Mouse (Mus musculus) forebrain, postnatal 0 days (tissue): ENCODE data around the gene Dhrs13. TPM values are rescaled to one million over a fixed set of nuclear protein-coding genes. Genes with fewer than 3 reads are reported as not detected.
"Not testable (repeated sequence)": the region's sequence is repeated elsewhere in the genome, so short reads cannot be mapped to it uniquely, and the experiment has no call there.

Experiments
- ATAC-seq: fragments of 200-750 bp; cut with Nextera tagmentation; 2 replicates; pipeline ENCODE4 v1.8.0; 2017; ENCODE audit warnings: mild to moderate bottlenecking, moderate library complexity
- DNase-seq: peaks from one replicate; pipeline ENCODE4 v3.0.0-alpha.2; 2015
- H3K27ac ChIP-seq: fragments of 300-500 bp; sonication (generic); 2 replicates; pipeline ENCODE4 v1.5.1; 2014; ENCODE audit warnings: low read depth, mild to moderate bottlenecking, antibody characterized with exemption, low read length, moderate library complexity, mixed read lengths
- H3K27me3 ChIP-seq: fragments of 300-500 bp; sonication (generic); 2 replicates; pipeline ENCODE4 v1.6.1; 2014; ENCODE audit warnings: mild to moderate bottlenecking, low read length, mixed read lengths; ENCODE audit not compliant: insufficient read depth
- H3K36me3 ChIP-seq: fragments of 300-500 bp; sonication (generic); 2 replicates; pipeline ENCODE4 v1.6.1; 2014; ENCODE audit warnings: mild to moderate bottlenecking, moderate library complexity; ENCODE audit not compliant: insufficient read depth
- H3K4me1 ChIP-seq: fragments of 300-500 bp; sonication (generic); 2 replicates; pipeline ENCODE4 v1.6.1; 2014; ENCODE audit warnings: antibody characterized with exemption; ENCODE audit not compliant: insufficient read depth
- H3K4me2 ChIP-seq: fragments of 300-500 bp; sonication (generic); 2 replicates; pipeline ENCODE4 v1.6.1; 2014; ENCODE audit warnings: low read depth, mild to moderate bottlenecking, moderate library complexity
- H3K4me3 ChIP-seq: fragments of 300-500 bp; sonication (generic); 2 replicates; pipeline ENCODE4 v1.5.1; 2014; ENCODE audit warnings: low read depth, low read length, mixed read lengths
- H3K9ac ChIP-seq: fragments of 300-500 bp; sonication (generic); 2 replicates; pipeline ENCODE4 v1.6.1; 2014; ENCODE audit warnings: mild to moderate bottlenecking
- H3K9me3 ChIP-seq: fragments of 300-500 bp; sonication (generic); 2 replicates; pipeline ENCODE4 v1.6.1; 2016; ENCODE audit warnings: low read length
- CTCF ChIP-seq: sonication (generic); IDR thresholded peaks from 2 replicates; pipeline ENCODE4 v1.5.1; 2016; ENCODE audit warnings: antibody characterized with exemption, control low read depth, low read depth
- WGBS: fragments of 180-500 bp; shearing (Covaris S2); extraction: QIAGEN DNeasy Blood & Tissue Kit; methylation state at CpG from one replicate; pipeline ENCODE4 v1.1.7; 2014; 5-methylcytosine and 5-hydroxymethylcytosine counted together
- polyA plus RNA-seq: library from polyadenylated mRNA; unstranded; fragments of >200 nt; fragmentation: Nextera tagmentation; extraction: Ambion mirVana; gene quantifications from 2 replicates; pipeline ENCODE4 v1.2.1, GENCODE M21; 2015
- total RNA-seq: library from RNA; depleted of rRNA; stranded (reverse); fragments of >200 nt; gene quantifications from 2 replicates; pipeline ENCODE4 v1.2.3, GENCODE M21; 2014

Dhrs13 gene
- total and polyA plus RNA-seq, 2 experiments from 2014 or later = 48.4 TPM

- ATAC-seq, H3K27me3 ChIP-seq, DNase-seq, H3K36me3 ChIP-seq, H3K9me3 ChIP-seq, H3K4me2 ChIP-seq, H3K4me3 ChIP-seq, H3K27ac ChIP-seq, H3K9ac ChIP-seq, H3K4me1 ChIP-seq: not testable (repeated sequence)
- 0 out of 2 replicates have a peak, but pooled peaks have one; percentile 9 for TF ChIP-seq CTCF
- WGBS = 95% methylated on average over 4 of the region's 4 CpGs
Observed at GRCm38 (mm10) chr11:78042290-78042870, 10.3 kb downstream of the Dhrs13 start.

- Histone ChIP-seq H3K9me3 (no peaks in the 10 kb centered on the region), H3K4me3 (no peak overlapping the region), H3K4me1 (no peaks in the 10 kb centered on the region), H3K36me3 (peaks cover 2% of the 10 kb centered on the region; the same call in 1 of the 2 replicates), H3K4me2 (no peak overlapping the region), H3K27ac (no peak overlapping the region), H3K9ac (no peak overlapping the region), H3K27me3 (no peaks in the 10 kb centered on the region)
- TF ChIP-seq CTCF = no peak
- WGBS = 75% methylated on average over 5 of the region's 5 CpGs
- DNase-seq (peak; percentile 30), ATAC-seq (no peak)
Observed at GRCm38 (mm10) chr11:78044758-78045251, 12.7 kb downstream of the Dhrs13 start.

GRCm38 (mm10) chr11:78048637-78049036 is 16.6 kb downstream of the Dhrs13 start:
- H3K9ac ChIP-seq, H3K9me3 ChIP-seq, H3K27ac ChIP-seq, H3K4me3 ChIP-seq, H3K4me2 ChIP-seq, H3K4me1 ChIP-seq, DNase-seq, H3K27me3 ChIP-seq, ATAC-seq: not testable (repeated sequence)
- 85% methylated on average over 4 of the region's 4 CpGs for WGBS
- peaks cover 25% of the 10 kb centered on the region for H3K36me3 ChIP-seq

GRCm38 (mm10) chr11:78053078-78053477 is 21.0 kb downstream of the Dhrs13 start:
- no peaks in the 10 kb centered on the region for H3K27me3 ChIP-seq
- WGBS = 97% methylated on average over 8 of the region's 8 CpGs
- no peak overlapping the region for H3K4me2 ChIP-seq
- H3K27ac ChIP-seq = no peak overlapping the region
- no peak overlapping the region for H3K9ac ChIP-seq
- no peaks in the 10 kb centered on the region for H3K9me3 ChIP-seq
- no peak for TF ChIP-seq CTCF
- ATAC-seq (no peak), DNase-seq (no peak)
- H3K36me3 ChIP-seq = peaks cover 67% of the 10 kb centered on the region
- no peak overlapping the region for H3K4me3 ChIP-seq
- no peaks in the 10 kb centered on the region for H3K4me1 ChIP-seq

- H3K27me3 ChIP-seq = no peaks in the 10 kb centered on the region
- H3K4me1 ChIP-seq = no peaks in the 10 kb centered on the region
- TF ChIP-seq CTCF = no peak
- no peak overlapping the region for H3K27ac ChIP-seq
- no peak overlapping the region for H3K4me2 ChIP-seq
- peaks cover 72% of the 10 kb centered on the region for H3K36me3 ChIP-seq
- 84% methylated on average over 8 of the region's 8 CpGs for WGBS
- H3K4me3 ChIP-seq = no peak overlapping the region
- ATAC-seq (no peak), DNase-seq (no peak)
- no peaks in the 10 kb centered on the region for H3K9me3 ChIP-seq
- H3K9ac ChIP-seq = no peak overlapping the region
Observed at GRCm38 (mm10) chr11:78056946-78057345, 24.9 kb downstream of the Dhrs13 start.

GRCm38 (mm10) chr11:78059833-78060757 is 28.0 kb downstream of the Dhrs13 start:
- TF ChIP-seq CTCF = peak; percentile 86
- ATAC-seq (peak; percentile 88), DNase-seq (peak; percentile 72)
- Histone ChIP-seq H3K27ac (no peak overlapping the region), H3K4me3 (no peak overlapping the region), H3K36me3 (peaks cover 50% of the 10 kb centered on the region), H3K9me3 (no peaks in the 10 kb centered on the region), H3K27me3 (no peaks in the 10 kb centered on the region), H3K9ac (no peak overlapping the region), H3K4me1 (no peaks in the 10 kb centered on the region), H3K4me2 (no peak overlapping the region)
- WGBS = 46% methylated on average over 9 of the region's 9 CpGs

GRCm38 (mm10) chr11:78062563-78062962 is 30.5 kb downstream of the Dhrs13 start:
- Histone ChIP-seq H3K9ac (no peak overlapping the region), H3K27ac (no peak overlapping the region), H3K4me1 (no peaks in the 10 kb centered on the region), H3K36me3 (peaks cover 27% of the 10 kb centered on the region), H3K27me3 (no peaks in the 10 kb centered on the region), H3K4me2 (no peak overlapping the region), H3K9me3 (no peaks in the 10 kb centered on the region), H3K4me3 (no peak overlapping the region)
- ATAC-seq (no peak), DNase-seq (no peak)
- 95% methylated on average over 1 of the region's 1 CpGs for WGBS
- no peak for TF ChIP-seq CTCF
